Mouse (Mus musculus): ENCODE measurements around the gene Ntpcr. TPM values are rescaled to one million over a fixed set of nuclear protein-coding genes. Genes with fewer than 3 reads are reported as not detected.

Ntpcr gene
- polyA plus RNA-seq, 1 experiment from 2014 or later = 52.4 TPM

DNA sequence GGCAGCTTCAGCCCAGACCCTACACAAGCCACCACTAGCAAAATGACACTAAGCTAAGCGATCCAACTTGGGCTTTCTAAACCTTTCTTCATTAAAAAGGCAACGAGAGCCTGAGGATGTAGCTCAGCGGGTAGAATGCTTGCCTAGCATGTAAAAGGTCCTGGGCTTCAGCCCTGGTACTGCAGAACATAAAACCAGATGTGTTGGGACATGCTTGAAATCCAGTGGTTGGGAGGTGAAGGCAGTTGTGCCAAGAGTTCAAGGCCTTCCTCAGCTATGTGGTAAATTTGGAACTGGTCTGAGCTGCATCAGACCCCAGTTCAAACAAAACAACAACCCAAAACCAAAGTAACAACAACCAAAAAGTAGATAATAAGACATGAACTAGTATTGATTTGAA lies 46.6 kb downstream of the Ntpcr start:
- POLR2A ChIA-PET = no interaction called here
- no peaks in the 10 kb centered on the region for H3K27me3 ChIP-seq
- in situ Hi-C loops (cut with MboI; ENCODE audit: low pct_unique_long_range_greater_than_20kb) = no loop called here
- DNase-seq (ENCODE audit: low read depth, low spot score) (no peak), ATAC-seq (no peak)
- no peak for TF ChIP-seq CTCF (IDR thresholded peaks at IDR 0.05)
- CTCF ChIA-PET = no interaction called here

DNA sequence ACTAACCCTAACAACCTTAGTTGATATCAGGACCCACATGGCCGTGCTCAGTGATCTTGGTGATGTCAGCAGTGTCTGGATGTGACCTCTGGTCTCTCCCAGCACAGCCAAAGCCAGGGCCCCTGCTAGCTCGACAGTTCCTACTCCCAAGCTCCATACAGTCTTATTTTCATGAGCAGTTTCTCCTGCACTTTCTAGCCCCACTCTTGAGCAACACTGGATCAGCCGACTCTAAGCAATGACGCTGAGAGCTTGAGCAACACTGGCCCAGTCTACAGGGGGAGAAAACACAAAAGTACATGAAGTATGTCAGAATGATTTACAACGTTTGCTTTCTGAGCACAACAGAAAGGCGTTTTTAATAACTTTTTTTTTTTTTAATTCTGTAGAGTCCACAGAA lies 47.0 kb downstream of the Ntpcr start:
- TF ChIP-seq CTCF (IDR thresholded peaks at IDR 0.05) = no peak
- DNase-seq (ENCODE audit: low read depth, low spot score) (no peak), ATAC-seq (no peak)
- ChIA-PET CTCF (no interaction called here), POLR2A (interaction anchor here (0.6 kb wide), 1 partner anchor 48 kb away, joined by 3 read pairs; no protein-coding TSS in a partner anchor)
- in situ Hi-C loops (cut with MboI; ENCODE audit: low pct_unique_long_range_greater_than_20kb) = no loop called here
- no peaks in the 10 kb centered on the region for H3K27me3 ChIP-seq

DNA sequence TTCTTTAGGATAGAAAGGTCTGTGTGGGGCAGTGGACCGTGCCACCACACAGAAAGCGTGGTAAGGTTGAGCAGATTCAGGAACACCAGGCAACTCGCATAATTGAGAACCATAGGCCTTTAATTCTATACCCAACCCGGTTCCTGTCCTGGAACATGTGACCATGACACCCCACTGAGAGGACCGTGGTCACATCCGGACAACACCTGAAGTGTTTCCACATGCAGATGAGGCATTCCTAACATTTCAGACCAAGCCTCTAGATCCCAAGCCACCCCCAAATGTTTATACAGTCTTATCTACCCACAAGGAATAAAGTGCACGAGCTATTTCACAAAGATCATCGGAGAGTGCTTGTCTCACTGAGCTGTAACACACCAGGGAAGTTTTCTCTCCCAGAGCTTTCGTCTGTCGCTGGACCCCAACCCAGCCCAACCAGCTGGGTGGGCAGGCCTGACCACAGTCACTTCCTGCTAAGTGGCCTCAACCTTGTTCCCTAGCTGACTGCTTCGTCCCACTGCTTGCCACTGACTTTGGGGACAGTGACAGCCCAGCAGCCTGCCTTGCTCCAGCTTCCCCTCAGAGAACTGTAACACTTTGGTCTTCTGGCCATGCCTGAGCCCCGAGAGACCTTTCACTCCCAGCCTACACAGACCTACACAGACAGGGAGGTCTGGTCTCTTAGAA lies 47.9 kb downstream of the Ntpcr start:
- in situ Hi-C loops (cut with MboI; ENCODE audit: low pct_unique_long_range_greater_than_20kb) = no loop called here
- ChIA-PET POLR2A (interaction anchor here (0.6 to 0.8 kb wide), 2 partner anchors 48 to 56 kb away, joined by 3 to 5 read pairs; no protein-coding TSS in a partner anchor), CTCF (no interaction called here)
- ATAC-seq (no peak), DNase-seq (ENCODE audit: low read depth, low spot score) (no peak)
- H3K27me3 ChIP-seq = no peaks in the 10 kb centered on the region
- no peak for TF ChIP-seq CTCF (IDR thresholded peaks at IDR 0.05)

DNA sequence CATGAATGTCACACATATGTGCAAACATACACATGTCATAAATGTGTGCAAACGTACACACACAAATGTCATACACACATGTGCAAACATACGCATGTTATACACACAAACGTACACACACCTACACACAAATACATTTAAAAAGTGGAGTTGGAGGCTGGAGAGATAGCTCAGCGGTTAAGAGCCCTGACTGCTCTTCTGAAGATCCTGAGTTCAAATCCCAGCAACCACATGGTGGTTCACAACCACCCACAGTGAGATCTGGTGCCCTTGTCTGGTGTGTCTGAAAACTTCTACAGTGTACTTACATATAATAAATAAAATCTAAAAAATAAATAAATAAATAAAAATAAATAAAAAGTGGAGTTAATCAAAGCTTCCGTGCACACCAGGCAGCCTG lies 49.2 kb downstream of the Ntpcr start:
- ChIA-PET CTCF (no interaction called here), POLR2A (no interaction called here)
- DNase-seq (ENCODE audit: low read depth, low spot score) (no peak), ATAC-seq (peak; percentile 49)
- in situ Hi-C loops (cut with MboI; ENCODE audit: low pct_unique_long_range_greater_than_20kb) = no loop called here
- no peak for TF ChIP-seq CTCF (IDR thresholded peaks at IDR 0.05)
- H3K27me3 ChIP-seq = no peaks in the 10 kb centered on the region

DNA sequence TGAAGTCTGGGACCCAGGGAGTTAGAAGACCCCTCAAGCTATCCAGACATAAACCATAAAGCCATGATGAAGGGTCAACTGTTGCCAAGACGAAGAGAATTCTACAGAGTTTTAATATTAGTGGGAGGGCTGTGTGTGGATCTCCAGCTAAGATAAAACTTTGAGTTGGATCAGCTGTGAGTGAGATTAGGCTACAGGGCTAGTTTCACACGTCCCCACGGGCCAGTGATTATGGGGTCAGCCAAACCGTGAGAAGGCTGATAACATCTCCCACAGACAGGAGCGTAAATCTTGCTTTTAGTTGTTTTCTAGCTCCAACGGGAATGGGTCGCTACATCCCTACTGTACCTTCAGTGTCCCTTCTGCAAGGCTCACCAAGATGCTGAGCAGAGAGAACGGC lies 49.9 kb downstream of the Ntpcr start:
- POLR2A ChIA-PET = no interaction called here
- in situ Hi-C loops (cut with MboI; ENCODE audit: low pct_unique_long_range_greater_than_20kb) = no loop called here
- ATAC-seq (no peak), DNase-seq (ENCODE audit: low read depth, low spot score) (no peak)
- CTCF ChIA-PET = no interaction called here
- no peak for TF ChIP-seq CTCF (IDR thresholded peaks at IDR 0.05)
- H3K27me3 ChIP-seq = no peaks in the 10 kb centered on the region

DNA sequence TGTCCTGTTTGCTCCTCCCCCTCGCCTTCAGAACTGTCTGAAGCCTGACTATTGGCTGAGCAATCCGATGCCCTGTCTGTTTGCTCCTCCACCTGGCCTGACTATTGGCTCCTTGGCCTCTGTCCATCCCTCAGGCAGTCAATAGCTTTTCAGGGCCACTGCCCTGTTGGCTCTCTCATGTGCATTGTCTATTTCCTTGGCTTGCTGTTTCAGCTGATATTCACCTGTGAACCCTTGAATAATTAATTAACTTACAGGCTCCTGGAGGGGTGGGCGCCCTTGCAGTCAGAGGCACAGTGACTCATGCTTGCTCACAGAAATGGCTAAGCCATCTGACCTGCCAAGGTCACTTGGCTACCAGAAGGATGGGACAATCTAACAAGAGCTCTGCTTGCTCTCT lies 52.4 kb downstream of the Ntpcr start:
- no peak for DNase-seq (ENCODE audit: low read depth, low spot score)
- ChIA-PET CTCF (no interaction called here), POLR2A (no interaction called here)
- no peaks in the 10 kb centered on the region for H3K27me3 ChIP-seq
- in situ Hi-C loops (cut with MboI; ENCODE audit: low pct_unique_long_range_greater_than_20kb) = no loop called here
- peak; percentile 42 for ATAC-seq
- no peak for TF ChIP-seq CTCF (IDR thresholded peaks at IDR 0.05)

DNA sequence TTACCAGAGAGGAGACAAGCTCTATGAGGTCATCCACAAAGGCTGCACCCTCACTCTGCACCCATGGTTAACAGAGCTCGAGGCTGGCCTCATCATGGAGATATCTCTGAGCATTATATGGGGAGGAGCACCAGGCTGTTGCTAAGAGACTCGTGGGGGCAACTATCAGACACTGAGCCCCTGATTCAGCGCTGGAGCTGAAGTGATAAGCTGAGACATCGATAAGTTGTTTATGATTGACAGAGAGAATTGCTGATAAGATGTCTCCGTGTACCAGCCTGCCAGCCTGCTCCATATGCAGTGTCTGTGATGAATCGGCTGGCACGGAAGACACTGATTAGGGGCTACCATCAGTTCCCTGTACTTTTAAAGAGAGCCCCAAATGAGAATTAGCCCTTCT lies 57.1 kb downstream of the Ntpcr start:
- in situ Hi-C loops (cut with MboI; ENCODE audit: low pct_unique_long_range_greater_than_20kb) = no loop called here
- peaks cover 6% of the 10 kb centered on the region for H3K27me3 ChIP-seq
- no peak for DNase-seq (ENCODE audit: low read depth, low spot score)
- ATAC-seq = no peak
- ChIA-PET POLR2A (no interaction called here), CTCF (no interaction called here)
- TF ChIP-seq CTCF (IDR thresholded peaks at IDR 0.05) = no peak

DNA sequence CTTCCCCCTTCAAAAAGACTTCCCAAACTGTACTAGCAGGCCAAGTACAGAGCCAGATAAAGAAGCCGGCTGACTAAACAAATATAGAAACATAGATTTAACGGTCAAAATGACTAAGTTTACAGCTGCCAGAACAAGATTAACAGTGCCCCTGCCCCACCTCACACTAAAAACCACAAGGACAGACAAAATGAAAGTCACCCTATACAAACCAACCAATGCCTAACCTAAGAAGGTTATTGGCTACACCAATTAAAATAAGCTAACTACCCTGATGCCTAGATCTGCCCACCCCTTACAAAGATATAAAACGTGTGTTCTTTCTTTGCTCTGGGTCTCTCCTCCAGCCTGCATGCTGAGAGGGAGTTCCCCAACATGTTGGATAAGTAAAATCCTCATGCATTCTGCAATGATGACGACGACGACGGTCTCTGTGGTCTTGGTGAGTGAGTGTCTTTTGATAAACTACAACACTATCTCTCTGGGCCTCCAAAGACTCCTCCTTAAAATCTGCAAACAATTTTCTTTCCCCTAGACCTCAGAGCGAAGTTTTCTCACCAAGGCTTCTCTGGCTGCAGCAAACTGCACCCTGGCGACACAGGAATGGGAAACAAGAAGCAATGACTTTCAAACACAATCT lies 63.2 kb downstream of the Ntpcr start:
- no peak for DNase-seq (ENCODE audit: low read depth, low spot score)
- ChIA-PET POLR2A (no interaction called here), CTCF (no interaction called here)
- no peak for ATAC-seq
- TF ChIP-seq CTCF (IDR thresholded peaks at IDR 0.05) = no peak
- in situ Hi-C loops (cut with MboI; ENCODE audit: low pct_unique_long_range_greater_than_20kb) = no loop called here
- H3K27me3 ChIP-seq = peaks cover 6% of the 10 kb centered on the region

DNA sequence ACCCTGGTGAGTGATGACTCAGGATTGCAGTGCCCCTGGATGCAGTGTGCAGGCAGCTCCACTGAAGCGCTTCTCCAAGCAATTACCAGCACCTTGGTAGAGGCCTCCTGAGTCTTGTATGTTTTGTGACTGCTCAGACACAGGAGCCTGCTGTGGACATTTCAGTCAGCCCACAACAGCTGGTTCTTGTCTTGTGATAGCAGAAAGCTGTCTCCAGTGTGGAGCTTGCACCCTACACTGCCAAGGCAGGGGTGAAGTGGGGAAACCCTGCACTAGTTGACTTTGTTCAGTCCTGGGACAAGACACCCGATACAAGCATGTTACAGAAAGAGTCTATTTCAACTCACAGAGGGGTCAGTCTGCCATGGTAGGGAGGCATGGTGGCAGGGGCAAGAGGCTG lies 65.6 kb downstream of the Ntpcr start:
- POLR2A ChIA-PET = no interaction called here
- ATAC-seq = no peak
- H3K27me3 ChIP-seq = peaks cover 15% of the 10 kb centered on the region
- DNase-seq (ENCODE audit: low read depth, low spot score) = no peak
- in situ Hi-C loops (cut with MboI; ENCODE audit: low pct_unique_long_range_greater_than_20kb) = no loop called here
- TF ChIP-seq CTCF (IDR thresholded peaks at IDR 0.05) = no peak
- CTCF ChIA-PET = no interaction called here

DNA sequence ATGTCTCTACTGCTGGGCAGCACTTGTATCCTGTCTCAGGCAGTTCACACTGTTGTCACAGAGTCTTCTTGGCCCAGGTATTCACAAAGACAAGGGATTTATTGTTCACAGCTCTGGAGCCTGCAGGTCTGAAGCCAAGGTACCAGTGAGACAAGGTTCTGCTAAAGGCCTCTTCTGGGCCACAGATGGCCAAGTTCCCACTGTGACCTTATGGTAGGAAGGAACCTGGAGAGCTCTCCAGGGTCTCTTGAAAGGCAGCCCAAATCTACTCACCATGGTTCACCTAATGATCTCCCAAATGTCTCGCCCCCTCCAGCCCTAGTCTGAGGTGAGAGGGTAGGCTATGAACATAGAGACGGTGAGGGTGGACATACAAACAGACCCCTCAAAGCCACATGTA lies 67.2 kb downstream of the Ntpcr start:
- DNase-seq (ENCODE audit: low read depth, low spot score) = no peak
- TF ChIP-seq CTCF (IDR thresholded peaks at IDR 0.05) = no peak
- ChIA-PET CTCF (interaction anchor here (0.6 kb wide), 1 partner anchor 25 kb away, joined by 3 read pairs; no protein-coding TSS in a partner anchor), POLR2A (no interaction called here)
- H3K27me3 ChIP-seq = peaks cover 15% of the 10 kb centered on the region
- ATAC-seq = no peak
- in situ Hi-C loops (cut with MboI; ENCODE audit: low pct_unique_long_range_greater_than_20kb) = no loop called here

Other genes with a start within 250 kb of the Ntpcr start
- 20.4 TPM for gene Sipa1l2, start 160.2 kb upstream of the Ntpcr start, polyA plus RNA-seq (2021)
- not detected for gene Map10, start 60.1 kb upstream of the Ntpcr start, polyA plus RNA-seq (2021)
- gene Pcnx2, start 168.4 kb downstream of the Ntpcr start, polyA plus RNA-seq (2021) = 0.27 TPM
- gene Map3k21, start 180.5 kb downstream of the Ntpcr start, polyA plus RNA-seq (2021) = 11.9 TPM

Data from Patski (cell line).